Mouse (Mus musculus): ENCODE measurements at regions not wholly inside any gene's neighbourhood (a gene's known extent, or its start where the extent isn't known, plus 50 kb on each side); places are given as distances from the start of the nearest gene placed in this dataset.

DNA sequence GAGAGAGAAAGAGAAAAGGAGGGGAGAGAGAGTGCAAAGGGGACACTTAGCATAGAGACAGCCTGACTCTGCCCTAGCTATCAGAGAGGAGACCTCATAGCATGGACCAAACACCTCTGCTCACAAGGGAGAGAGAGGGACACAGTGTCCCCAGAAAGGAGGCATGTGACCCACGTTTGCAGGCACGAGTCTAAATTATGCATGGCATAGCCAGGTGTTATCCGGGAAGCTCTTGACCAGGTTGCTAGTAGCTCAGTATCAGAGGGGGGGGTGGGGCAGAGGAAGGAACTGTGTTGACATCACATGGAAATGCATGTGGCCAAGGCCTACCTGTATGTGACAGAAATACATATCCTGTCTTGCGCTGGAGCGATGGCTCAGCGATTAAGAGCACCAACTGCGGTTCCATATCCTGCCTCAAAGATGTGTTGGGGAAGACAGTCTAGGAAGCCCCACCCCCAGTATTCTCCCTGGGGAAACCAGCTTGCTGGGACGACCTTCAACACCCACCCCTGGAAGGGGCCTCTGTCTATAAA lies 84.5 kb upstream of the Tnrc6c start:
- TF ChIP-seq CTCF (IDR thresholded peaks at IDR 0.05; ENCODE audit: borderline replicate concordance, insufficient read depth, low read length) (no peak), POLR2A (IDR thresholded peaks at IDR 0.05; ENCODE audit: low read depth, low read length) (no peak)

Data from embryonic fibroblast, embryonic 13.5 days (primary cell).